Mouse (Mus musculus): ENCODE measurements at regions not wholly inside any gene's neighbourhood (a gene's known extent, or its start where the extent isn't known, plus 50 kb on each side); places are given as distances from the start of the nearest gene placed in this dataset.

GRCm38 (mm10) chr5:74866697-74867096 is 164.0 kb upstream of the Lnx1 start:
- Histone ChIP-seq H3K4me1 (replicated peaks) (0 out of 2 replicates have a peak, but pooled peaks cover 2% of the 10 kb centered on the region), H3K4me2 (no peak overlapping the region), H3K9ac (no peak overlapping the region), H3K4me3 (no peak overlapping the region), H3K27me3 (replicated peaks) (peaks cover 6% of the 10 kb centered on the region), H3K36me3 (no peaks in the 10 kb centered on the region), H3K27ac (ENCODE audit: poor library complexity, severe bottlenecking) (no peak overlapping the region), H3K9me3 (replicated peaks) (no peaks in the 10 kb centered on the region)
- no peak for ATAC-seq (ENCODE audit: insufficient number of reproducible peaks, low FRiP score)
- 7% methylated on average over 7 of the region's 7 CpGs for WGBS

DNA sequence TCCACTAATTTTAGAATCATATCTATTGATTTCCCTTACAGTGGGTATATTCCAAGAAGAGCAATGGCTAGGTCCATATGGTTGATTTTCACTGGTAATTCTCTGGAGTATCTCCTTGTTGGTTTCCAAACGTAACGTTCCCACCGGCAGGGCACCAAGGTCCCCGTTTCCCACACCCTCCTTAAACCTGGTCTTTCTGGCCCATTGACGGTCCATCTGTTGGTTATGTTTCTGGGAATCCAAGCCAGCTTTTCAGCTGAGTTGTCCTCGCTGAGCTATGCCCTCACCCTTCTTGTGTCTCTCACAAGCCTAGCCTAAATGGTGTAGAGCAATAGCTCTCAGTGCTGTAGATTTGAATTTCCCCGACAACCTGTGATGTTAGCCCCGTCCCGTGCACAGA is 162.7 kb upstream of the Lnx1 start:
- WGBS: 89% methylated on average over 9 of the region's 9 CpGs
- H3K4me2 ChIP-seq: no peak overlapping the region
- no peaks in the 10 kb centered on the region for H3K36me3 ChIP-seq
- 0 out of 2 replicates have a peak, but pooled peaks cover 2% of the 10 kb centered on the region for H3K4me1 ChIP-seq (replicated peaks)
- no peak for ATAC-seq (ENCODE audit: insufficient number of reproducible peaks, low FRiP score)
- H3K27me3 ChIP-seq (replicated peaks): peaks cover 6% of the 10 kb centered on the region; the same call in 1 of the 2 replicates
- no peaks in the 10 kb centered on the region for H3K9me3 ChIP-seq (replicated peaks)
- no peak overlapping the region for H3K9ac ChIP-seq
- no peak overlapping the region for H3K4me3 ChIP-seq
- no peak overlapping the region for H3K27ac ChIP-seq (ENCODE audit: poor library complexity, severe bottlenecking)

DNA sequence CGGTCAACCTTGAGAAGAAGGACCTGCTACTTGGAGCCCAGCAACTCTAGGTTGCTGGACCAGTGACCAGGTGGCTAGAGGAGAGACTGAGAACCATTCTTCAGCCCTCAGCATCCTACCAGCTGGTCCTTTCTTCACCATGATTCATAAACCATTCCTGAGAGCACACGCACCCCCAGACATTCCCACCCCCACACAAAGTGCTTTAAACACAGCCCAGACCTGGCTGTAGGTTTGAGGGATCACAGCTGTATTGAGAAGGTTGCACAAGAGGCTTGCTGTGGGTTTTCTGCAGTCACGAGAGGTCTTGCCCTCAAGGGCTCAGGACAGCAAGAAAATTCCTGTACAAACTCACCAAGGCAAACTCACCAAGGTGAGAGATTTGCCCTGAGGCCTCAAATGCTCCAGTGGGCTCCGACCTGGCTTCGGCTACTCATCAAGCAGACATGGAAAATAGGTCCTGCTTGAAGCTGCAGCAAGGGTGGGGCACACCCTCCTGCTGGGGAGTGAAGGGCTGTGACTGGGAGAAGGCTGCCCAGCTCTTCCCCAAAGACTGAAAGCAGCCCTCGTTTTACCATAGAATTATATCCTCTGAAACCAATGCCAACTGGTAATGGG is 161.9 kb upstream of the Lnx1 start:
- 78% methylated on average over 6 of the region's 6 CpGs for WGBS
- H3K4me1 ChIP-seq (replicated peaks): 0 out of 2 replicates have a peak, but pooled peaks cover 2% of the 10 kb centered on the region
- no peak overlapping the region for H3K27ac ChIP-seq (ENCODE audit: poor library complexity, severe bottlenecking)
- H3K9ac ChIP-seq: no peak overlapping the region
- H3K36me3 ChIP-seq: no peaks in the 10 kb centered on the region
- H3K9me3 ChIP-seq (replicated peaks): no peaks in the 10 kb centered on the region
- no peak for ATAC-seq (ENCODE audit: insufficient number of reproducible peaks, low FRiP score)
- peaks cover 6% of the 10 kb centered on the region; the same call in 1 of the 2 replicates for H3K27me3 ChIP-seq (replicated peaks)
- H3K4me2 ChIP-seq: no peak overlapping the region
- no peak overlapping the region for H3K4me3 ChIP-seq

GRCm38 (mm10) chr5:74861297-74861696 is 158.6 kb upstream of the Lnx1 start:
- H3K4me2 ChIP-seq: no peak overlapping the region
- H3K4me3 ChIP-seq: no peak overlapping the region
- H3K27ac ChIP-seq (ENCODE audit: poor library complexity, severe bottlenecking): no peak overlapping the region
- peaks cover 5% of the 10 kb centered on the region; the same call in 1 of the 2 replicates for H3K27me3 ChIP-seq (replicated peaks)
- H3K9ac ChIP-seq: no peak overlapping the region
- no peaks in the 10 kb centered on the region for H3K9me3 ChIP-seq (replicated peaks)
- H3K4me1 ChIP-seq (replicated peaks): no peaks in the 10 kb centered on the region
- ATAC-seq (ENCODE audit: insufficient number of reproducible peaks, low FRiP score): no peak
- no peaks in the 10 kb centered on the region for H3K36me3 ChIP-seq
- 56% methylated on average over 2 of the region's 2 CpGs for WGBS

DNA sequence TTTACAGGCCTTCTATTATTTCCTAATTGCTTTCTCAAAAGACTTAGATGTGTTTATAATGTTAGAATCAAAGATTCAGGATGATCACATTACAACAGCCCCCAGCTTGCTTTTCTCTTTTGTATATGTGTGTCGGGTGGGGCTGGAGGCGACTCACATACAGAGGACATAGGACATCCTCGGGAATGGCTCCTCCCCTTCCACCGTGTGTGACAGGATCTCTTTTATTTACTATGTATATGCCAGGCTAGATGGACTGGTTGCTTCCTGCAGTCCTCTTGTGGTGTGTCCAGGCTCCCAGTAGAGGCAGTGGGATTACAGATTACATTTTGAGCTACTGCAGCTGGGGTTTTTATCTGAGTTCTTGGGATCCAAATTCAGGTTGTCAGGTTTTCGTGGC is 155.1 kb upstream of the Lnx1 start:
- Histone ChIP-seq H3K27me3 (replicated peaks) (no peaks in the 10 kb centered on the region), H3K27ac (ENCODE audit: poor library complexity, severe bottlenecking) (no peak overlapping the region), H3K9ac (no peak overlapping the region), H3K4me3 (no peak overlapping the region), H3K4me2 (no peak overlapping the region), H3K9me3 (replicated peaks) (no peaks in the 10 kb centered on the region), H3K4me1 (replicated peaks) (no peaks in the 10 kb centered on the region), H3K36me3 (no peaks in the 10 kb centered on the region)
- ATAC-seq (ENCODE audit: insufficient number of reproducible peaks, low FRiP score): no peak
- WGBS: 56% methylated on average over 5 of the region's 5 CpGs

DNA sequence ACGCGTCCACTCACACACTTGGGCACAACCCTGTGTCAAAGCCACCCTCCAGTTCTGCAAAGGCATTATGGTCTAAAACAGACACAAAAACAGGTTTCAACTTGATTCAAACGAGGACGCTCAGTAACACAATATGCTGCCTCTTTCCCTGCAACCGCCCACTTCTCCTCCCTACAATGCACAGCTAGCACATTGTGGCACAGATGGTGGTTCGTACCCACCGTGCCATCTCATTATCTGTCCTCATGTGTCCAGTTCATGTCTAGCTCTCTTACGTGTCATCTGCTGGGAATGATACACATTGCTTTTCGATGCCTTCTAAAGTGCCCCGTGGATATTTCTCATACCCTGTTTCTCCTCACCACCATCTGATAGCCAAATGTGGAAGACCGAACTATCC is 154.4 kb upstream of the Lnx1 start:
- Histone ChIP-seq H3K4me3 (no peak overlapping the region), H3K27ac (ENCODE audit: poor library complexity, severe bottlenecking) (no peak overlapping the region), H3K4me1 (replicated peaks) (no peaks in the 10 kb centered on the region), H3K9me3 (replicated peaks) (no peaks in the 10 kb centered on the region), H3K27me3 (replicated peaks) (no peaks in the 10 kb centered on the region), H3K4me2 (no peak overlapping the region), H3K9ac (no peak overlapping the region), H3K36me3 (no peaks in the 10 kb centered on the region)
- no peak for ATAC-seq (ENCODE audit: insufficient number of reproducible peaks, low FRiP score)
- 82% methylated on average over 11 of the region's 11 CpGs for WGBS

GRCm38 (mm10) chr5:74847824-74848223 is 145.1 kb upstream of the Lnx1 start:
- Histone ChIP-seq H3K9me3 (replicated peaks) (no peaks in the 10 kb centered on the region), H3K27me3 (replicated peaks) (no peaks in the 10 kb centered on the region), H3K4me1 (replicated peaks) (no peaks in the 10 kb centered on the region), H3K36me3 (no peaks in the 10 kb centered on the region), H3K4me2 (no peak overlapping the region), H3K9ac (no peak overlapping the region), H3K27ac (ENCODE audit: poor library complexity, severe bottlenecking) (no peak overlapping the region), H3K4me3 (no peak overlapping the region)
- ATAC-seq (ENCODE audit: insufficient number of reproducible peaks, low FRiP score): no peak
- WGBS: 46% methylated on average over 6 of the region's 6 CpGs

GRCm38 (mm10) chr5:74846674-74847073 is 144.0 kb upstream of the Lnx1 start:
- no peaks in the 10 kb centered on the region for H3K4me1 ChIP-seq (replicated peaks)
- H3K4me2 ChIP-seq: no peak overlapping the region
- no peaks in the 10 kb centered on the region for H3K27me3 ChIP-seq (replicated peaks)
- ATAC-seq (ENCODE audit: insufficient number of reproducible peaks, low FRiP score): no peak
- H3K36me3 ChIP-seq: no peaks in the 10 kb centered on the region
- 73% methylated on average over 5 of the region's 5 CpGs for WGBS
- no peak overlapping the region for H3K27ac ChIP-seq (ENCODE audit: poor library complexity, severe bottlenecking)
- H3K9me3 ChIP-seq (replicated peaks): no peaks in the 10 kb centered on the region
- H3K4me3 ChIP-seq: no peak overlapping the region
- no peak overlapping the region for H3K9ac ChIP-seq

- H3K9me3 ChIP-seq (replicated peaks): peaks cover 8% of the 10 kb centered on the region; the same call in 1 of the 2 replicates
- no peak for ATAC-seq (ENCODE audit: insufficient number of reproducible peaks, low FRiP score)
- WGBS: 64% methylated on average over 2 of the region's 2 CpGs
- no peak overlapping the region for H3K4me3 ChIP-seq
- H3K27ac ChIP-seq (ENCODE audit: poor library complexity, severe bottlenecking): no peak overlapping the region
- peaks cover 5% of the 10 kb centered on the region for H3K4me1 ChIP-seq (replicated peaks)
- no peaks in the 10 kb centered on the region for H3K27me3 ChIP-seq (replicated peaks)
- H3K36me3 ChIP-seq: no peaks in the 10 kb centered on the region
- no peak overlapping the region for H3K4me2 ChIP-seq
- no peak overlapping the region for H3K9ac ChIP-seq
Observed at GRCm38 (mm10) chr5:74834401-74834800, 131.7 kb upstream of the Lnx1 start.

GRCm38 (mm10) chr5:74833887-74834286 is 131.2 kb upstream of the Lnx1 start:
- Histone ChIP-seq H3K27ac (ENCODE audit: poor library complexity, severe bottlenecking) (no peak overlapping the region), H3K4me2 (no peak overlapping the region), H3K4me3 (no peak overlapping the region), H3K27me3 (replicated peaks) (no peaks in the 10 kb centered on the region), H3K36me3 (no peaks in the 10 kb centered on the region), H3K4me1 (replicated peaks) (no peaks in the 10 kb centered on the region; the same call in 1 of the 2 replicates), H3K9me3 (replicated peaks) (peaks cover 8% of the 10 kb centered on the region; the same call in 1 of the 2 replicates), H3K9ac (no peak overlapping the region)
- ATAC-seq (ENCODE audit: insufficient number of reproducible peaks, low FRiP score): no peak
- WGBS: 84% methylated on average over 4 of the region's 4 CpGs

- Histone ChIP-seq H3K9ac (no peak overlapping the region), H3K27ac (ENCODE audit: poor library complexity, severe bottlenecking) (no peak overlapping the region), H3K4me2 (no peak overlapping the region), H3K4me3 (no peak overlapping the region), H3K27me3 (replicated peaks) (peaks cover 9% of the 10 kb centered on the region; the same call in 1 of the 2 replicates), H3K4me1 (replicated peaks) (no peaks in the 10 kb centered on the region; the same call in 1 of the 2 replicates), H3K9me3 (replicated peaks) (peaks cover 8% of the 10 kb centered on the region; the same call in 1 of the 2 replicates), H3K36me3 (no peaks in the 10 kb centered on the region)
- no peak for ATAC-seq (ENCODE audit: insufficient number of reproducible peaks, low FRiP score)
- 88% methylated on average over 7 of the region's 7 CpGs for WGBS
Observed at GRCm38 (mm10) chr5:74832011-74832410, 129.3 kb upstream of the Lnx1 start.

GRCm38 (mm10) chr5:74830646-74831045 is 127.9 kb upstream of the Lnx1 start:
- 52% methylated on average over 5 of the region's 5 CpGs for WGBS
- Histone ChIP-seq H3K27ac (ENCODE audit: poor library complexity, severe bottlenecking) (no peak overlapping the region), H3K9ac (no peak overlapping the region), H3K4me2 (no peak overlapping the region), H3K27me3 (replicated peaks) (peaks cover 14% of the 10 kb centered on the region; the same call in 1 of the 2 replicates), H3K4me3 (no peak overlapping the region), H3K9me3 (replicated peaks) (peaks cover 7% of the 10 kb centered on the region; the same call in 1 of the 2 replicates), H3K4me1 (replicated peaks) (no peaks in the 10 kb centered on the region; the same call in 1 of the 2 replicates), H3K36me3 (no peaks in the 10 kb centered on the region)
- ATAC-seq (ENCODE audit: insufficient number of reproducible peaks, low FRiP score): no peak
